Mouse (Mus musculus) cortical plate, adult 2 months (tissue): ENCODE data around the gene Macrod2.

Experiments
- CTCF ChIP-seq: fragments of 200-500 bp; IDR thresholded peaks from 2 replicates; pipeline ENCODE4 v1.5.1; 2011; ENCODE audit warnings: mild to moderate bottlenecking, control low read depth, low read length; ENCODE audit not compliant: insufficient read depth; ENCODE audit errors: extremely low read depth
- POLR2A ChIP-seq: fragments of 200-500 bp; IDR thresholded peaks from 2 replicates; pipeline ENCODE4 v1.6.1; 2011; ENCODE audit warnings: mild to moderate bottlenecking, low read length, control low read depth; ENCODE audit not compliant: insufficient read depth; ENCODE audit errors: extremely low read depth

DNA sequence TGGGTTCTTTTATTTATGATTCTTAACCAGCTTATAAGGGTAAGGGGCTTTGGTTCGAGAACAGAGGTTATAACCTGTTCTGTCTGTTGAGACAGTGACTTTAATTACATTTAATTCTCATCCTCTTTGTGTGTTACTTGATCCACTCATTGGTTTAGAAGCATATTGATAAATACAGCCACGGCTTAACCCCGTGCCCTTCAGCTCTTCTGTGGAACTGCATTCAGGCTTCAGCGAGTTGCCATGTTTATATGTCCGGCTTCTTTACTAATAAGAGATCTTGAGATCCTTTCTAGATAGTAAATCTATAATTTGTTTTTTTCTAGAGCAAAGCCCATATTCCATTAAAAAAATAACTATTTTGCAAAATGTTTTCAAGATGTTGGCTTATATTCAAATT, 608.7 kb downstream of the Macrod2 start:
- TF ChIP-seq POLR2A (no peak), CTCF (no peak)
